Mouse (Mus musculus): Measurements from ENCODE around the gene Psen2.

DNA sequence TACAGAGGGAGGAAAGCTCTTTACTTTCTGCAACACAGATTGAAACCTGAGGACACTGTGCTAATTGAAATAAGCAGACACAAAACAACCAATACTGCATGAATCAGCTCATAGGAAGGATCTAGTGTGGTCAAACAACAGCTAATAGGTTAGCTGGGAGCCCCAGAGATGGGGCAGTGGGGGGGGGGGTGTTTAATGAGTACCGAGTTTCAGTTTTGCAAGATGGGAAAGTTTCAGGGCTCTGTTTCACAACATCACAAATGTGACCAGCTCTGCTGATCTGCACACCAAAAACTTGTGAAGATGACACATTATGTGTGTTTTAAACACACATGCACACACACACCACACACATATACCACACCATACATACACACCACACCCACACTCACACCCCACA lies 41.2 kb downstream of the Psen2 start:
- TF ChIP-seq CTCF (IDR thresholded peaks at IDR 0.05; ENCODE audit: low read depth) (no peak), EP300 (IDR thresholded peaks at IDR 0.05; ENCODE audit: low read depth) (no peak)
